Mouse (Mus musculus) neural tube, embryonic 12.5 days (tissue): ENCODE data around the gene Agtr1b. TPM values are rescaled to one million over a fixed set of nuclear protein-coding genes. Genes with fewer than 3 reads are reported as not detected.

Source experiments
- ATAC-seq: fragments of 200-750 bp; cut with Nextera tagmentation; 2 replicates; pipeline ENCODE4 v1.8.0; 2017; ENCODE audit warnings: low read depth, mild to moderate bottlenecking, moderate TSS enrichment, moderate library complexity; ENCODE audit not compliant: low FRiP score
- H3K27ac ChIP-seq: fragments of 300-500 bp; sonication (generic); 2 replicates; pipeline ENCODE4 v1.5.1; 2016
- H3K27me3 ChIP-seq: fragments of 300-500 bp; sonication (generic); replicated peaks from 2 replicates; pipeline ENCODE4 v1.6.1; 2016; ENCODE audit warnings: mild to moderate bottlenecking
- H3K36me3 ChIP-seq: fragments of 300-500 bp; sonication (generic); 2 replicates; pipeline ENCODE4 v1.6.1; 2016; ENCODE audit warnings: mild to moderate bottlenecking
- H3K4me1 ChIP-seq: fragments of 300-500 bp; sonication (generic); 2 replicates; pipeline ENCODE4 v1.6.1; 2016
- H3K4me2 ChIP-seq: fragments of 300-500 bp; sonication (generic); replicated peaks from 2 replicates; pipeline ENCODE4 v1.6.1; 2016; ENCODE audit warnings: mild to moderate bottlenecking
- H3K4me3 ChIP-seq: fragments of 300-500 bp; sonication (generic); 2 replicates; pipeline ENCODE4 v1.5.1; 2016
- H3K9ac ChIP-seq: fragments of 300-500 bp; sonication (generic); 2 replicates; pipeline ENCODE4 v1.6.1; 2016; ENCODE audit warnings: mild to moderate bottlenecking
- H3K9me3 ChIP-seq: fragments of 300-500 bp; sonication (generic); 2 replicates; pipeline ENCODE4 v1.6.1; 2016; ENCODE audit warnings: mild to moderate bottlenecking
- WGBS: fragments of 180-500 bp; shearing (Covaris S2); methylation state at CpG from one replicate; pipeline ENCODE4 v1.1.7; 2016; 5-methylcytosine and 5-hydroxymethylcytosine counted together
- polyA plus RNA-seq: library from polyadenylated mRNA; unstranded; fragments of >200 nt; fragmentation: Nextera tagmentation; extraction: Ambion mirVana; gene quantifications from 2 replicates; pipeline ENCODE4 v1.2.1, GENCODE M21; 2016

The Agtr1b gene
- polyA plus RNA-seq, 1 experiment from 2014 or later: 0.14 TPM

GRCm38 (mm10) chr3:20288761-20289160 lies 78.2 kb downstream of the Agtr1b start:
- no peak overlapping the region for H3K9ac ChIP-seq
- H3K27ac ChIP-seq: no peak overlapping the region
- H3K4me2 ChIP-seq: no peak overlapping the region
- no peaks in the 10 kb centered on the region for H3K27me3 ChIP-seq
- H3K4me3 ChIP-seq: no peak overlapping the region
- WGBS: 90% methylated on average over 2 of the region's 2 CpGs
- no peak for ATAC-seq
- H3K4me1 ChIP-seq: no peaks in the 10 kb centered on the region
- H3K9me3 ChIP-seq: no peaks in the 10 kb centered on the region
- no peaks in the 10 kb centered on the region for H3K36me3 ChIP-seq

DNA sequence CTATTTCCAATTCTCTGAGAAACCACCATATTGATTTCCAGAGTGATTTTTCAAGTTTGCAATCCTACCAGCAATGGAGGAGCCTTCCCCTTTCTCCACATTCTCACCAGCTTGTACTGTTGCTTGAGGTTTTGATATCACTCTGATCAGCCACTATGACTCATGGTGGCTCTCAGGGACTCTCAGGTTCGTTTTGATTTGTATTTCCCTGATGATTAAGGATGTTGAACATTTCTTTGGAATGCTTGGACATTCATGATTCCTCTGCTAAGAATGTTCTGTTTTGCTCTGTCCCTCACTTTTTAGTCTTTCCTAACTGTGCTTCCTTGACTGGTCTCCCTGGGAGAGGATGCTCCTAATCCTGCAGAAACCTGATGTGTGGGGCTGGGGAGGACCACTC lies 85.2 kb downstream of the Agtr1b start:
- 70% methylated on average over 1 of the region's 1 CpGs for WGBS
- ATAC-seq: no peak

DNA sequence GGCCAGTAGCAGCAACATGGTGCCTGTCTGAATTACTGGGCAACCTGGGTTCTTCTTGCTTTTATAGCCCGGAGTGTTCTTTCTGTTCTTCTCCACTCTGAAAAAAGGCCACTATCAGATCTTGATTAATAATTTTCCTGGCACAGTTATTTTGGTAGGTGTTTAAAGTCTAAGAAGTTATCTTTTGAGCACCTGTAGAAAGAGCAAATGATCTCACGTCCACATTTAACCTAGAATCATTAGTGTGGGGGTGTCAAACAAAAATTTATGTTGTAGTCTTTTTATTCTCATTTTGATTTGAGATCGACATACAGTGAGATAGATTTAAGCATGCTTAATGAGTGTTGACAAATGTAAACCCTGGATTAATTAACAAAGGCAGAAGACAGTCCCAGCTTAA lies 91.3 kb downstream of the Agtr1b start, which contains the start of gene Cpb1:
Cpb1 (minus strand) TSS at position 101 of the 400 bp plus-strand sequence.
- H3K9me3 ChIP-seq: no peaks in the 10 kb centered on the region
- H3K27me3 ChIP-seq: no peaks in the 10 kb centered on the region
- H3K4me2 ChIP-seq: no peak within 1 kb of the TSS
- no peak within 1 kb of the TSS for H3K9ac ChIP-seq
- H3K4me1 ChIP-seq: no peaks in the 10 kb centered on the region
- H3K36me3 ChIP-seq: no peaks in the 10 kb centered on the region
- no peak within 1 kb of the TSS for H3K4me3 ChIP-seq
- 91% methylated on average over 3 of the region's 3 CpGs for WGBS
- no peak within 1 kb of the TSS for H3K27ac ChIP-seq
- ATAC-seq: no peak

More for the DNA sequence above, 85.2 kb downstream of the Agtr1b start:
- Histone ChIP-seq H3K4me2 (no peak overlapping the region), H3K27ac (no peak overlapping the region), H3K36me3 (no peaks in the 10 kb centered on the region), H3K27me3 (no peaks in the 10 kb centered on the region), H3K4me1 (no peaks in the 10 kb centered on the region), H3K9ac (no peak overlapping the region), H3K4me3 (no peak overlapping the region), H3K9me3 (no peaks in the 10 kb centered on the region)

Other genes with a start within 250 kb of the Agtr1b start
- 25.3 and 27.0 TPM in 2 replicates for gene Gyg, start 211.9 kb downstream of the Agtr1b start, polyA plus RNA-seq
- gene Cpa3, start 125.0 kb downstream of the Agtr1b start, polyA plus RNA-seq: 0.59 and 0.70 TPM in 2 replicates
- gene Cpb1, start 91.4 kb downstream of the Agtr1b start, polyA plus RNA-seq: not detected in 2 replicates